Mouse (Mus musculus): ENCODE data around the gene Pde11a. TPM values are rescaled to one million over a fixed set of nuclear protein-coding genes. Genes with fewer than 3 reads are reported as not detected.

Gene Pde11a
- total RNA-seq (2014; rRNA removed) (0.07 TPM in 1 of 2 replicates, not detected in the other), polyA plus RNA-seq (2012; rRNA removed) (not detected in 2 replicates)

DNA sequence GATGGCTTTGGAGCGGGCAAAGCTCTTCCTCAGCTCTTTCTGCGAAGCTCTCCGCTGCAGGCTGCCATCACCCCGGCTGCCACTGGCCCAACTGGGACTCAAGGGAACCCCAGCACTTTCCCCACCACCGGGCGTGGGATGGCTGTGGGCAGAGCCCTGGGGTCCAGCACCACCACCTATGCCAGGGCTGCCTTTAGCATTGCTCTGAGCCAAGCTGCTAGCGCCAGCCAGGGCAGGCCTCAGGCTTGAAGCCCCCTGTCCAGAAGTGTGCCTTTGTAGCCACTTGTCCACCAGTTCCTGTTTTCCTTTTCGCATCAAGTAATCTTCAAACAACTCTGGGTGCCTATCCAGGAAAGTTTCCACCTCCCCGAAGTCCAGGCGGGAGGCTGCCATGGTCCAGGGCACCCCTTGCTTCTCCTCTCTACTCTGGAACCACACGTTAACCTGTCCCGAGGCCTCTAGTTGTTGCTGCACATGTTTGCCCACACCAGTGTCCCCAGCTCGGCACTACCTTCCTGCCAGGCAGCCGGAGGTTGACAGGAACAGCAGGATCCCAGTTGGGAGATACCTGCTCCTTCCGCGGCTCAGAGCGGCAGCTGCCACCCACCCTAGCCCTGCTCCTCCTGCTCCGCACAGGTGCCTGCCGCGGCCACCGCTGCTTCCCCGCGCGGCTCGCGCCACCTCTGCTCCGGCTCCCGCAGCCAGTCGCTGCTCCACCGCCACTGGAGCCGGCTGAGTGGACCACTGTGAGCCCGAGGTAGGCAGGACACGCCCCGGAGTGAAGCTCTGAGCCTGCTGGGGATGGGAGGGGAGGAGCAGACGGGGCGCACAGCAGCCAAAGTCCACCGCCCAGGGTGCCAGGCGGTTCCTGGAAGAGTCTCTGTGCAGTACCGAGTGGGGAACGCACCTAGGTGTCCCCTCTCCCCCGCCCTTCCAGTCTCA is at the start of gene Pde11a:
Gene Pde11a (minus strand): TSS at position 560 of the 942 bp plus-strand sequence.
- 17% methylated on average over 41 of the region's 41 CpGs for WGBS
- H3K79me2 ChIP-seq (ENCODE audit: control insufficient read depth, insufficient read depth, low read length), result no peaks in the 10 kb centered on the region
- no peak for DNase-seq (ENCODE audit: extremely low read depth, low read depth, low spot score)
- H3K9ac ChIP-seq (ENCODE audit: low read depth, low read length), result no peak within 1 kb of the TSS
- H3K36me3 ChIP-seq (ENCODE audit: control insufficient read depth, insufficient read depth, low read length), result no peaks in the 10 kb centered on the region
- H3K4me3 ChIP-seq (ENCODE audit: insufficient read depth, low read depth, low read length), result peak within 1 kb of the TSS; percentile 37; the same call in 1 of the 2 replicates
- H3K27me3 ChIP-seq (ENCODE audit: control insufficient read depth, insufficient read depth, low read length), result no peaks in the 10 kb centered on the region; the same call in 1 of the 2 replicates
- TF ChIP-seq CTCF (IDR thresholded peaks at IDR 0.05; ENCODE audit: low read depth, low read length) (no peak), POLR2A (IDR thresholded peaks at IDR 0.05; ENCODE audit: extremely low read depth, insufficient read depth, low read length) (no peak)
- H3K27ac ChIP-seq (replicated peaks; ENCODE audit: insufficient read depth, low read depth, low read length), result no peak within 1 kb of the TSS
- H3K4me1 ChIP-seq (ENCODE audit: control insufficient read depth, insufficient read depth, low read length), result no peaks in the 10 kb centered on the region

DNA sequence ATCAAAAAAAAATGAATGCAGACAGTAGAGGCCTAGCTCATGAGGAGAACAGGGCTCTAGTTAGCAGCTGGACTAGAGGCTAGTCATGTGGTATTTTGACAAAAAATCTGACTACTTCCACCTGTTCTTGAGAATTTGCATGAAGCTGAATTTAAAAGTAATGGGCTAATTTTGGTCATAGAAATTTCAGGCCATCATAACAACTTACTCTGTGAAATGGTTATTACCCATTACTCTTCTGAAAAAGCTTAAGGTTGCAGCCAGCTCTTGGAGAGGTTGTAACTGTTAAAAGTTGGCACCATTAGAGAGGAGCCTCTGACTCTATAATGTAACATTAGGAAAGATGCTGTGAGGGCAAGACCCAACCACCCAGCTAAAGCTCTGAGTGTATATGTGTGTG is 48.0 kb upstream of the Pde11a start:
- Histone ChIP-seq H3K4me1 (ENCODE audit: control insufficient read depth, insufficient read depth, low read length) (no peaks in the 10 kb centered on the region), H3K79me2 (ENCODE audit: control insufficient read depth, insufficient read depth, low read length) (no peaks in the 10 kb centered on the region), H3K9ac (ENCODE audit: low read depth, low read length) (no peak overlapping the region), H3K27me3 (ENCODE audit: control insufficient read depth, insufficient read depth, low read length) (no peaks in the 10 kb centered on the region), H3K36me3 (ENCODE audit: control insufficient read depth, insufficient read depth, low read length) (peaks cover 19% of the 10 kb centered on the region), H3K4me3 (ENCODE audit: insufficient read depth, low read depth, low read length) (no peak overlapping the region), H3K27ac (replicated peaks; ENCODE audit: insufficient read depth, low read depth, low read length) (no peak overlapping the region)
- DNase-seq (ENCODE audit: extremely low read depth, low read depth, low spot score), result no peak
- TF ChIP-seq POLR2A (IDR thresholded peaks at IDR 0.05; ENCODE audit: extremely low read depth, insufficient read depth, low read length), result no peak
- TF ChIP-seq CTCF (IDR thresholded peaks at IDR 0.05; ENCODE audit: low read depth, low read length), result no peak

DNA sequence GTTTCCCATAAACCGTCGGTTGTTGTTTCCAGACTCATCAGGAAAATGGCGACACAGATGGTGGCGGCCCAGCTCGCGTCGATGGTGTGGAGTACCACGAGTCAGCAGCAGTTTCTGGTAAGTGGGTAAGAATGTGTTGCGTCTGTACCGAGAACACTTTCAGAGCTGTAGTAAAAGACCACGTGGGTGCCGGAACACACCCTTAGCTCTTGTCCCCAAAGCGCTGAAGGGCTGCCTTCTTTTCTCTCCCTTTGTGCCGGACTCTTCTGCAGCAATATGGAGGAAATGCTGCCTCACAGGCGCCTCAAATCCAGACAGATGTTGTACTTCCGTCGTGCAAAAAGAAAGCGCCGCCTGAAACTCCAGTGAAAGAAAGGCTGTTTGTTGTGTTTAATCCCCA is 40.1 kb upstream of the Pde11a start:
- Histone ChIP-seq H3K9ac (ENCODE audit: low read depth, low read length) (no peak overlapping the region), H3K79me2 (ENCODE audit: control insufficient read depth, insufficient read depth, low read length) (no peaks in the 10 kb centered on the region), H3K4me1 (ENCODE audit: control insufficient read depth, insufficient read depth, low read length) (no peaks in the 10 kb centered on the region), H3K27ac (replicated peaks; ENCODE audit: insufficient read depth, low read depth, low read length) (no peak overlapping the region), H3K4me3 (ENCODE audit: insufficient read depth, low read depth, low read length) (no peak overlapping the region), H3K27me3 (ENCODE audit: control insufficient read depth, insufficient read depth, low read length) (no peaks in the 10 kb centered on the region), H3K36me3 (ENCODE audit: control insufficient read depth, insufficient read depth, low read length) (peaks cover 52% of the 10 kb centered on the region)
- WGBS, result 93% methylated on average over 19 of the region's 19 CpGs
- TF ChIP-seq POLR2A (IDR thresholded peaks at IDR 0.05; ENCODE audit: extremely low read depth, insufficient read depth, low read length) (no peak), CTCF (IDR thresholded peaks at IDR 0.05; ENCODE audit: low read depth, low read length) (no peak)
- DNase-seq (ENCODE audit: extremely low read depth, low read depth, low spot score), result no peak

DNA sequence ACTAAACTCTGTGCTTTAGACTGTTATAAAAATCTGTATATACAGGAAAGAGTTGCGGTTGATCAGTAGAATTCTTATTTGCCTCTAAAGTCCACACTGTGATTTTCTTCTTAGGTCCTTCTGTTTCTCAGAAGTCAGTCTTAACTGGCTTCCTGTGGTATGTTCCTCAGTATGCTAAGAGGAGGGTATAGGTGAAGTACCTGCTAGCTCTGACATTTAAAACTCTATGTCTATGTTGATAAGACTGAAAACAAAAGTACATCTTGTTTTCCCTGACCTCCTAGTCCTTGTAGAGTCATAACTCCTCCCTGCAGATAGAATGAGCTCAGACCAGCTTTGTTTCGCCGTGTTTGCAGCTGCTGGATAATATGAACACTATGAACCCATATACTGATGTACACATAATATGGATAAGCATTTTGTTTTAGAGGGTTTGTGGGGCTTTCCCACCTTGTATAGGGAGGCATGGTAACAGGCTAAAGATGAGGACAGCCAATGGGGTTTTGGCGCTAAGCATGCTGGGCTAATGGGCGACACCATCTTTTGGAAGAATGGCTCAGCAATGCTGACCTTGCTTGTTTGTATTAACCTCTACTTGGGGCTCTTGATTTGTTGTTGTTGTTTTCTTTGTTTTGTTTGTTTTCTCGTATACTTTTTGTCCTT is 36.1 kb upstream of the Pde11a start:
- Histone ChIP-seq H3K4me1 (ENCODE audit: control insufficient read depth, insufficient read depth, low read length) (peaks cover 2% of the 10 kb centered on the region; the same call in 1 of the 2 replicates), H3K4me3 (ENCODE audit: insufficient read depth, low read depth, low read length) (no peak overlapping the region), H3K9ac (ENCODE audit: low read depth, low read length) (no peak overlapping the region), H3K79me2 (ENCODE audit: control insufficient read depth, insufficient read depth, low read length) (peaks cover 5% of the 10 kb centered on the region; the same call in 1 of the 2 replicates), H3K27ac (replicated peaks; ENCODE audit: insufficient read depth, low read depth, low read length) (no peak overlapping the region), H3K27me3 (ENCODE audit: control insufficient read depth, insufficient read depth, low read length) (no peaks in the 10 kb centered on the region), H3K36me3 (ENCODE audit: control insufficient read depth, insufficient read depth, low read length) (peaks cover 36% of the 10 kb centered on the region)
- TF ChIP-seq CTCF (IDR thresholded peaks at IDR 0.05; ENCODE audit: low read depth, low read length), result no peak
- no peak for TF ChIP-seq POLR2A (IDR thresholded peaks at IDR 0.05; ENCODE audit: extremely low read depth, insufficient read depth, low read length)
- no peak for DNase-seq (ENCODE audit: extremely low read depth, low read depth, low spot score)
- WGBS, result 93% methylated on average over 6 of the region's 6 CpGs

DNA sequence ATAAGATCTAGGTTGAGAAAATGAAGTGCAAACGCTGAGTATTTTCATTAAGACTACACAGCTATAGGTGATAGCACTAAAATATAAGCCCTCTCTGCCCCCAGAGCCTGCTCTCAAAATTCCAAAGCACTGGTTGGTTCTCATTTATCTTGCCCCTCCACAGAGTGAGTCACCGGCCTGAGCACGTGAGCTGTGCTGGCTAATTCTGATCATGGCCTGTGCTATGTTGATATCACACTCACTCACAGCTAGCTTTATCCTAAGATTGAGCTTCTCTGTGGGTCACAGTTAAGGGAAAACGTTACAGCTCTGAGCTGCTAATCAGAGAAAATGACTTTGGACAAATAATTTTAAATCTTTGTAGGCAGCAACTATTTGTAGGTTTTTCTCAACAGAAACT is 33.7 kb upstream of the Pde11a start:
- H3K27me3 ChIP-seq (ENCODE audit: control insufficient read depth, insufficient read depth, low read length), result no peaks in the 10 kb centered on the region
- TF ChIP-seq CTCF (IDR thresholded peaks at IDR 0.05; ENCODE audit: low read depth, low read length) (no peak), POLR2A (IDR thresholded peaks at IDR 0.05; ENCODE audit: extremely low read depth, insufficient read depth, low read length) (no peak)
- H3K36me3 ChIP-seq (ENCODE audit: control insufficient read depth, insufficient read depth, low read length), result peaks cover 20% of the 10 kb centered on the region; the same call in 1 of the 2 replicates
- no peak overlapping the region for H3K4me3 ChIP-seq (ENCODE audit: insufficient read depth, low read depth, low read length)
- no peak for DNase-seq (ENCODE audit: extremely low read depth, low read depth, low spot score)
- no peak overlapping the region for H3K9ac ChIP-seq (ENCODE audit: low read depth, low read length)
- WGBS, result 81% methylated on average over 4 of the region's 4 CpGs
- H3K79me2 ChIP-seq (ENCODE audit: control insufficient read depth, insufficient read depth, low read length), result peaks cover 5% of the 10 kb centered on the region; the same call in 1 of the 2 replicates
- H3K4me1 ChIP-seq (ENCODE audit: control insufficient read depth, insufficient read depth, low read length), result peaks cover 2% of the 10 kb centered on the region; the same call in 1 of the 2 replicates
- no peak overlapping the region for H3K27ac ChIP-seq (replicated peaks; ENCODE audit: insufficient read depth, low read depth, low read length)
